Mouse (Mus musculus) liver, embryonic 11.5 days (tissue): ENCODE measurements at regions not wholly inside any gene's neighbourhood (a gene's known extent, or its start where the extent isn't known, plus 50 kb on each side); places are given as distances from the start of the nearest gene placed in this dataset.
"Not testable (repeated sequence)": the region's sequence is repeated elsewhere in the genome, so short reads cannot be mapped to it uniquely, and the experiment has no call there.

ENCODE experiments used
- ATAC-seq: fragments of 200-750 bp; cut with Nextera tagmentation; replicated peaks from 2 replicates; pipeline ENCODE4 v1.8.0; 2017; ENCODE audit warnings: moderate number of reproducible peaks, mild to moderate bottlenecking, moderate TSS enrichment, moderate library complexity; ENCODE audit not compliant: low FRiP score
- DNase-seq: peaks from one replicate; pipeline ENCODE4 v3.0.0-alpha.2; 2017; ENCODE audit warnings: low spot score
- H3K27ac ChIP-seq: fragments of 300-500 bp; sonication (generic); 2 replicates; pipeline ENCODE4 v1.5.1; 2014; ENCODE audit warnings: mild to moderate bottlenecking, low read depth, low read length, control low read depth
- H3K27me3 ChIP-seq: fragments of 300-500 bp; sonication (generic); replicated peaks from 2 replicates; pipeline ENCODE4 v1.6.1; 2014; ENCODE audit warnings: low read length, mixed read lengths; ENCODE audit not compliant: control insufficient read depth, insufficient read depth
- H3K36me3 ChIP-seq: fragments of 300-500 bp; sonication (generic); 2 replicates; pipeline ENCODE4 v1.6.1; 2014; ENCODE audit warnings: mild to moderate bottlenecking, low read length, moderate library complexity, mixed read lengths; ENCODE audit not compliant: control insufficient read depth, insufficient read depth
- H3K4me1 ChIP-seq: fragments of 300-500 bp; sonication (generic); replicated peaks from 2 replicates; pipeline ENCODE4 v1.6.1; 2014; ENCODE audit warnings: low read length, mixed read lengths; ENCODE audit not compliant: control insufficient read depth, insufficient read depth
- H3K4me2 ChIP-seq: fragments of 300-500 bp; sonication (generic); 2 replicates; pipeline ENCODE4 v1.6.1; 2014; ENCODE audit warnings: mild to moderate bottlenecking, control low read depth, moderate library complexity
- H3K4me3 ChIP-seq: fragments of 300-500 bp; sonication (generic); 2 replicates; pipeline ENCODE4 v1.5.1; 2014; ENCODE audit warnings: low read depth, low read length, control low read depth
- H3K9ac ChIP-seq: fragments of 300-500 bp; sonication (generic); 2 replicates; pipeline ENCODE4 v1.6.1; 2014; ENCODE audit warnings: low read depth, low read length, control low read depth
- H3K9me3 ChIP-seq: fragments of 300-500 bp; sonication (generic); 2 replicates; pipeline ENCODE4 v1.6.1; 2016; ENCODE audit warnings: low read length, inconsistent platforms, mixed read lengths; ENCODE audit not compliant: control insufficient read depth
- WGBS: fragments of 180-500 bp; shearing (Covaris S2); extraction: QIAGEN DNeasy Blood & Tissue Kit; methylation state at CpG from one replicate; pipeline ENCODE4 v1.1.7; 2014; 5-methylcytosine and 5-hydroxymethylcytosine counted together

GRCm38 (mm10) chr7:75394866-75395580 is 60.3 kb upstream of the Akap13 start:
- H3K4me2 ChIP-seq, result no peak overlapping the region
- H3K9ac ChIP-seq, result no peak overlapping the region
- WGBS, result 60% methylated on average over 8 of the region's 8 CpGs

GRCm38 (mm10) chr7:75397559-75397958 is 57.8 kb upstream of the Akap13 start:
- Histone ChIP-seq H3K27ac (no peak overlapping the region), H3K4me2 (no peak overlapping the region), H3K9ac (no peak overlapping the region), H3K9me3 (no peaks in the 10 kb centered on the region), H3K4me3 (no peak overlapping the region), H3K4me1 (no peaks in the 10 kb centered on the region), H3K36me3 (no peaks in the 10 kb centered on the region), H3K27me3 (no peaks in the 10 kb centered on the region)
- 27% methylated on average over 7 of the region's 7 CpGs for WGBS
- ATAC-seq (no peak), DNase-seq (no peak)

More at GRCm38 (mm10) chr7:75394866-75395580, 60.3 kb upstream of the Akap13 start:
- Histone ChIP-seq H3K36me3 (no peaks in the 10 kb centered on the region), H3K4me3 (no peak overlapping the region), H3K27ac (no peak overlapping the region), H3K27me3 (no peaks in the 10 kb centered on the region), H3K9me3 (no peaks in the 10 kb centered on the region), H3K4me1 (no peaks in the 10 kb centered on the region)
- ATAC-seq, result no peak
- DNase-seq, result no peak

GRCm38 (mm10) chr7:75398480-75398879 is 56.9 kb upstream of the Akap13 start:
- WGBS, result 72% methylated on average over 2 of the region's 2 CpGs
- DNase-seq, result not testable (repeated sequence)

GRCm38 (mm10) chr7:75398904-75399724 is 56.2 kb upstream of the Akap13 start:
- DNase-seq (peak; percentile 41), ATAC-seq (0 out of 2 replicates have a peak, but pooled peaks have one; percentile 49)
- H3K4me1 ChIP-seq, result no peaks in the 10 kb centered on the region
- H3K27me3 ChIP-seq, result no peaks in the 10 kb centered on the region
- 48% methylated on average over 7 of the region's 7 CpGs for WGBS
- H3K9ac ChIP-seq, result no peak overlapping the region
- no peak overlapping the region for H3K27ac ChIP-seq
- H3K4me2 ChIP-seq, result no peak overlapping the region
- H3K4me3 ChIP-seq, result no peak overlapping the region
- H3K36me3 ChIP-seq, result no peaks in the 10 kb centered on the region
- no peaks in the 10 kb centered on the region; the same call in 1 of the 2 replicates for H3K9me3 ChIP-seq

More at GRCm38 (mm10) chr7:75398480-75398879, 56.9 kb upstream of the Akap13 start:
- H3K4me3 ChIP-seq, H3K9ac ChIP-seq, H3K4me1 ChIP-seq, H3K9me3 ChIP-seq, H3K27ac ChIP-seq, ATAC-seq, H3K27me3 ChIP-seq, H3K4me2 ChIP-seq, H3K36me3 ChIP-seq: not testable (repeated sequence)

GRCm38 (mm10) chr7:75400471-75400870 is 54.9 kb upstream of the Akap13 start:
- H3K4me1 ChIP-seq, result no peaks in the 10 kb centered on the region
- H3K9me3 ChIP-seq, result no peaks in the 10 kb centered on the region; the same call in 1 of the 2 replicates
- H3K27me3 ChIP-seq, result no peaks in the 10 kb centered on the region
- DNase-seq (no peak), ATAC-seq (no peak)
- no peak overlapping the region for H3K4me2 ChIP-seq
- no peak overlapping the region for H3K9ac ChIP-seq
- H3K27ac ChIP-seq, result no peak overlapping the region
- no peaks in the 10 kb centered on the region for H3K36me3 ChIP-seq
- 82% methylated on average over 2 of the region's 2 CpGs for WGBS
- no peak overlapping the region for H3K4me3 ChIP-seq

GRCm38 (mm10) chr7:75404955-75405354 is 50.4 kb upstream of the Akap13 start:
- DNase-seq (no peak), ATAC-seq (no peak)
- H3K27me3 ChIP-seq, result no peaks in the 10 kb centered on the region
- 83% methylated on average over 3 of the region's 3 CpGs for WGBS
- H3K4me2 ChIP-seq, result no peak overlapping the region
- no peaks in the 10 kb centered on the region for H3K4me1 ChIP-seq
- H3K9me3 ChIP-seq, result no peaks in the 10 kb centered on the region; the same call in 1 of the 2 replicates
- H3K27ac ChIP-seq, result no peak overlapping the region
- H3K4me3 ChIP-seq, result no peak overlapping the region
- H3K36me3 ChIP-seq, result no peaks in the 10 kb centered on the region
- H3K9ac ChIP-seq, result no peak overlapping the region
